Mouse (Mus musculus): ENCODE measurements around the gene Anp32e.
"Not testable (repeated sequence)": the region's sequence is repeated elsewhere in the genome, so short reads cannot be mapped to it uniquely, and the experiment has no call there.

Anp32e gene

GRCm38 (mm10) chr3:95928658-95929503, at the start of gene Anp32e:
Gene Anp32e (plus strand): TSS chr3:95929246.
- DNase-seq = peak; percentile 97

- DNase-seq = peak; percentile 95
Measured at GRCm38 (mm10) chr3:95881979-95882815, 46.8 kb upstream of the Anp32e start, which contains the start of gene Ciart. Gene Ciart (minus strand): TSS chr3:95882251.

- DNase-seq = peak; percentile 58
Measured at GRCm38 (mm10) chr3:95882816-95883425, 46.1 kb upstream of the Anp32e start.

GRCm38 (mm10) chr3:95884400-95884799, 44.6 kb upstream of the Anp32e start:
- no peak for DNase-seq

- DNase-seq = no peak
Measured at GRCm38 (mm10) chr3:95887596-95887995, 41.5 kb upstream of the Anp32e start.

- no peak for DNase-seq
Measured at GRCm38 (mm10) chr3:95889664-95890063, 39.4 kb upstream of the Anp32e start.

GRCm38 (mm10) chr3:95891211-95892065, 37.6 kb upstream of the Anp32e start, which contains the start of gene BC028528:
Gene BC028528 (minus strand): TSS chr3:95892005.
- DNase-seq = no peak

GRCm38 (mm10) chr3:95892066-95893052, 36.7 kb upstream of the Anp32e start:
- no peak for DNase-seq

- no peak for DNase-seq
Measured at GRCm38 (mm10) chr3:95893126-95893525, 35.9 kb upstream of the Anp32e start.

- peak; percentile 96 for DNase-seq
Measured at GRCm38 (mm10) chr3:95893606-95894316, 35.3 kb upstream of the Anp32e start, which contains the start of gene Aph1a. Gene Aph1a (plus strand): TSS chr3:95893969.

GRCm38 (mm10) chr3:95894317-95895160, 34.5 kb upstream of the Anp32e start:
- DNase-seq = peak; percentile 50

GRCm38 (mm10) chr3:95895501-95895900, 33.5 kb upstream of the Anp32e start:
- not testable (repeated sequence) for DNase-seq

- no peak for DNase-seq
Measured at GRCm38 (mm10) chr3:95899800-95900524, 29.1 kb upstream of the Anp32e start.

- DNase-seq = no peak
Measured at GRCm38 (mm10) chr3:95901616-95902372, 27.3 kb upstream of the Anp32e start.

GRCm38 (mm10) chr3:95902373-95902625, 26.7 kb upstream of the Anp32e start:
- DNase-seq = no peak

GRCm38 (mm10) chr3:95902643-95903042, 26.4 kb upstream of the Anp32e start:
- no peak for DNase-seq

- no peak for DNase-seq
Measured at GRCm38 (mm10) chr3:95903753-95904502, 25.1 kb upstream of the Anp32e start.

All from cerebellum, adult 11 months (tissue).